Mouse (Mus musculus): ENCODE results near the gene Cfap99. TPM values are rescaled to one million over a fixed set of nuclear protein-coding genes. Genes with fewer than 3 reads are reported as not detected.
A peak's percentile ranks its signal among the peaks of the same experiment; 100 is the strongest.

Cfap99 gene
- polyA plus RNA-seq, 1 experiment from 2014 or later, result 0.09 TPM

DNA sequence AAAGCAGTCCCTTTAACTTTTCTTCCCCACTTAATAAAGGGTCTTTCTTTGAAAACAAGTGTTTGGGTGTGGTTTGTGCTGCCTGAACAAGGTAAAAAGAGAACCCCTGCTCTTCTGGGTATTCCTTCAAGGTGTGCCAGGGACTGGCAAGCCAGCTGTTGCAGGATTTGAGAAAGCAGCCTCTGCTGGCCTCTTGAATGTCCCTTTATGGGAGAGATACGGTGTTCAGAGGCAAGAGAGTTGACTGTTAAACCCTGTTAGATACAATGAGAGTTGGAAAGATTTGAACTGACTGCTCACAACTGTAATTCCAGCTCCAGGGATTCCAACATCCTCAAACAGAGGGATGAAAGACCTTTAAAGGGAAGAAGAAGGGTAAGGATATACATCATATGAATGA lies 45.7 kb downstream of the Cfap99 start:
- Histone ChIP-seq H3K4me2 (ENCODE audit: low read length) (no peak overlapping the region), H3K9me3 (ENCODE audit: control insufficient read depth, low read length) (no peaks in the 10 kb centered on the region), H3K9ac (ENCODE audit: low read length) (no peak overlapping the region), H3K4me1 (ENCODE audit: control insufficient read depth in 2 of 2, insufficient read depth in 2 of 2, low read length in 2 of 2) (peaks cover 0 to 18% of the 10 kb centered on the region in 2 experiments; a peak in 3 of 4 replicates), H3K36me3 (ENCODE audit: control insufficient read depth, insufficient read depth, low read length) (peaks cover 5% of the 10 kb centered on the region), H3K4me3 (ENCODE audit: control insufficient read depth in 1 of 2, insufficient read depth in 1 of 2, low read depth in 1 of 2, low read length in 2 of 2) (no peak overlapping the region), H3K27me3 (ENCODE audit: control insufficient read depth, insufficient read depth, low read length) (no peaks in the 10 kb centered on the region), H3K27ac (replicated peaks in 1 of 2; ENCODE audit: control insufficient read depth in 1 of 2, insufficient read depth in 1 of 2, low read depth in 2 of 2, low read length in 2 of 2) (no peak overlapping the region)
- no peak for ATAC-seq (ENCODE audit: insufficient number of reproducible peaks, insufficient read depth, low FRiP score, low read depth)
- 76% methylated on average over 1 of the region's 1 CpGs for WGBS

GRCm38 (mm10) chr5:34335539-34336096 lies 47.2 kb downstream of the Cfap99 start:
- Histone ChIP-seq H3K9ac (ENCODE audit: low read length) (peak overlapping the region; percentile 93), H3K36me3 (ENCODE audit: control insufficient read depth, insufficient read depth, low read length) (peaks cover 5% of the 10 kb centered on the region), H3K4me2 (ENCODE audit: low read length) (peak overlapping the region; percentile 89), H3K4me1 (ENCODE audit: control insufficient read depth in 2 of 2, insufficient read depth in 2 of 2, low read length in 2 of 2) (peaks cover 0 to 22% of the 10 kb centered on the region in 2 experiments; a peak in 3 of 4 replicates), H3K9me3 (ENCODE audit: control insufficient read depth, low read length) (no peaks in the 10 kb centered on the region), H3K27me3 (ENCODE audit: control insufficient read depth, insufficient read depth, low read length) (no peaks in the 10 kb centered on the region), H3K27ac (replicated peaks in 1 of 2; ENCODE audit: control insufficient read depth in 1 of 2, insufficient read depth in 1 of 2, low read depth in 2 of 2, low read length in 2 of 2) (peak overlapping the region; percentile 87 to 96), H3K4me3 (ENCODE audit: control insufficient read depth in 1 of 2, insufficient read depth in 1 of 2, low read depth in 1 of 2, low read length in 2 of 2) (peak overlapping the region; percentile 66 to 94)
- ATAC-seq (ENCODE audit: insufficient number of reproducible peaks, insufficient read depth, low FRiP score, low read depth), result peak; percentile 54
- WGBS, result 2% methylated on average over 21 of the region's 21 CpGs

DNA sequence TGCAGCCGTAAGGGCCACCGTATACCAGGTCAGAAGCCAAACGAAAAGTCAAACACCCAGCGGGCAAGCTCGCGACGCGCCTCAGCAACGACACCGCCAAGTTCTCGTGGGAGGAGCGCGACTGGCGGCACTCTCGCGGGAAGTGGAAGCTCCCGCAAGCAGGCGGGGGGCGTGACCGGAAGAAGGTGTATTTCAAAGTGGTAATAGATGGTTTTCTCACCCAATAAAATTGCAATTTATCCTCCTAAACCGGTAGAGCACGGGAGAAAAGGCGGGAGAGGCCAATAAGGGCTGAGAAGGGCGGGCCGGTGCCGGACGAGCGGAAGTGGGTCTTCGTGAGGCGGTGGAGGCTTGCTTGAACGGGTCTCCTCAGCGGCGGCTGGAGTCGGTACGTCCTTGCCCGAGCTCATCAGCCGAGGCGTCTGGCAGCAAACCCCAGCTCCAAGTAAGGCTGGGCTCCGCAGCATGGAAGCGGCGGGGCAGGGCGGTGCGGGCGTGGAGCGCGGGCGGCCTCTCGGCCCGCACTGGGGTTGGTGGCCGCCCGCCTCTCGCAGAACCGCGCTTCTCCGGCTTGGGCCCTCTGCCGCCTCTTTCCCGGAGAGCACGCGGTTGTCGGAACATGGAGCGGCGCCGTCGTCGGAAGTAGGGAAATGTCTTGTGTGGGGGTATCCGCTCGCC lies 47.8 kb downstream of the Cfap99 start, which contains the start of gene Rnf4:
Rnf4 (plus strand) TSS at position 193 of the 678 bp plus-strand sequence.
- H3K9ac ChIP-seq (ENCODE audit: low read length), result peak within 1 kb of the TSS; percentile 93
- peak; percentile 94 for ATAC-seq (ENCODE audit: insufficient number of reproducible peaks, insufficient read depth, low FRiP score, low read depth)
- H3K4me3 ChIP-seq (ENCODE audit: control insufficient read depth in 1 of 2, insufficient read depth in 1 of 2, low read depth in 1 of 2, low read length in 2 of 2), result peak within 1 kb of the TSS; percentile 94 to 96
- peaks cover 0 to 22% of the 10 kb centered on the region in 2 experiments; a peak in 3 of 4 replicates for H3K4me1 ChIP-seq (ENCODE audit: control insufficient read depth in 2 of 2, insufficient read depth in 2 of 2, low read length in 2 of 2)
- H3K27ac ChIP-seq (replicated peaks in 1 of 2; ENCODE audit: control insufficient read depth in 1 of 2, insufficient read depth in 1 of 2, low read depth in 2 of 2, low read length in 2 of 2), result peak within 1 kb of the TSS; percentile 87 to 96
- WGBS, result under 1% methylated on average over 62 of the region's 67 CpGs
- no peaks in the 10 kb centered on the region for H3K27me3 ChIP-seq (ENCODE audit: control insufficient read depth, insufficient read depth, low read length)
- H3K36me3 ChIP-seq (ENCODE audit: control insufficient read depth, insufficient read depth, low read length), result peaks cover 5% of the 10 kb centered on the region
- peak within 1 kb of the TSS; percentile 89 for H3K4me2 ChIP-seq (ENCODE audit: low read length)
- no peaks in the 10 kb centered on the region for H3K9me3 ChIP-seq (ENCODE audit: control insufficient read depth, low read length)

- no peaks in the 10 kb centered on the region for H3K9me3 ChIP-seq (ENCODE audit: control insufficient read depth, low read length)
- H3K4me1 ChIP-seq (ENCODE audit: control insufficient read depth in 2 of 2, insufficient read depth in 2 of 2, low read length in 2 of 2), result peaks cover 0 to 22% of the 10 kb centered on the region in 2 experiments; a peak in 3 of 4 replicates
- peak overlapping the region; percentile 84 for H3K4me2 ChIP-seq (ENCODE audit: low read length)
- ATAC-seq (ENCODE audit: insufficient number of reproducible peaks, insufficient read depth, low FRiP score, low read depth), result no peak
- peak overlapping the region; percentile 81 to 96 for H3K27ac ChIP-seq (replicated peaks in 1 of 2; ENCODE audit: control insufficient read depth in 1 of 2, insufficient read depth in 1 of 2, low read depth in 2 of 2, low read length in 2 of 2)
- under 1% methylated on average over 42 of the region's 42 CpGs for WGBS
- peak overlapping the region; percentile 93 for H3K9ac ChIP-seq (ENCODE audit: low read length)
- H3K36me3 ChIP-seq (ENCODE audit: control insufficient read depth, insufficient read depth, low read length), result peaks cover 5% of the 10 kb centered on the region
- H3K27me3 ChIP-seq (ENCODE audit: control insufficient read depth, insufficient read depth, low read length), result no peaks in the 10 kb centered on the region
- H3K4me3 ChIP-seq (ENCODE audit: control insufficient read depth in 1 of 2, insufficient read depth in 1 of 2, low read depth in 1 of 2, low read length in 2 of 2), result peak overlapping the region; percentile 94 to 96
Observed at GRCm38 (mm10) chr5:34336775-34337450, 48.5 kb downstream of the Cfap99 start.

DNA sequence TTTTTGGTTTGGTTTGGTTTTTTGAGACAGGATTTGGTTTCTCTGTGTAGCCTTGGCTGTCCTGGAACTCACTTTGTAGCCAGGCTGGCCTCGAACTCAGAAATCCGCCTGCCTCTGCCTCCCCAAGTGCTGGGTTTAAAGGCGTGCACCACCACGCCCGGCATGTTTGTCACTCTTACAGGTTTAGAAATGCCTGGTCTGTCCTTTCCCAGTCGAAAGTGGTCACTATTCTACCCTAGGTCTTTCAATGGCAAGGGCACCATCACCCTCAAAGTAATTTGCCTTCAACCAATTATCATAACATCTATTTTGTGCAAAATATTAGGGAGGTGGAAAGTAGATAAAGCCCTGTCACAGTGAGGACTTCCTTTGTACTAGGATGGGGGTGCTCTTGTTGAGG lies 51.8 kb downstream of the Cfap99 start:
- H3K9ac ChIP-seq (ENCODE audit: low read length), result no peak overlapping the region
- no peak for ATAC-seq (ENCODE audit: insufficient number of reproducible peaks, insufficient read depth, low FRiP score, low read depth)

DNA sequence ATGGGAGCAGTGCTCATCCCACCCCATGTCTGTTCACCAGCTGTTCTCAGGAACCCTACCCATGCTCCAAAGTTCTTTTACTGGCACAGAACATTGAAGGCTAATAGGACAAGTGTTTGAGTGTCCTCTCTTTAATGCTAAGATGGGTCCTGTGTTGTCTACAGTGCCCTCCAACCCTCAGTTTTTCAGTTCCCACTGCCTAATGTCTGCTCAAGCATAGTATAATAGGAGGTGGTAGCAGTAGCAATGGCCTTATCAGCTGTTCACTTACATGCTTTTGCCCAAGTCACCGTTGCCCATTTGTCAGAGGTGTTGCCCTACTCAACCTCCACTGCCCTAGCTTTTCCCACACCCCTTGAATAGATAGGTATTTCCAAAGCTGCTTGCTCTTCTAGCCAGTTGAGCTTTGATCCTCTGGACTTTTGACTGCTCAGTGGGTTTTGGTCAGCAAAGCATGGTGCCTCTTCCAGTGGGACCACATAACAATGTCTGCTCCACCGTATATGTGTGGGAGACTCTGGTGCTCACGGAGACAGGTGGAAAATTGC lies 63.8 kb downstream of the Cfap99 start:
- H3K36me3 ChIP-seq (ENCODE audit: control insufficient read depth, insufficient read depth, low read length), result peaks cover 98% of the 10 kb centered on the region
- no peak overlapping the region for H3K4me2 ChIP-seq (ENCODE audit: low read length)
- H3K4me1 ChIP-seq (ENCODE audit: control insufficient read depth in 2 of 2, insufficient read depth in 2 of 2, low read length in 2 of 2), result no peaks in the 10 kb centered on the region
- no peaks in the 10 kb centered on the region for H3K9me3 ChIP-seq (ENCODE audit: control insufficient read depth, low read length)
- ATAC-seq (ENCODE audit: insufficient number of reproducible peaks, insufficient read depth, low FRiP score, low read depth), result no peak
- 94% methylated on average over 3 of the region's 3 CpGs for WGBS
- H3K27ac ChIP-seq (replicated peaks in 1 of 2; ENCODE audit: control insufficient read depth in 1 of 2, insufficient read depth in 1 of 2, low read depth in 2 of 2, low read length in 2 of 2), result no peak overlapping the region
- no peak overlapping the region for H3K9ac ChIP-seq (ENCODE audit: low read length)
- H3K4me3 ChIP-seq (ENCODE audit: control insufficient read depth in 1 of 2, insufficient read depth in 1 of 2, low read depth in 1 of 2, low read length in 2 of 2), result no peak overlapping the region
- H3K27me3 ChIP-seq (ENCODE audit: control insufficient read depth, insufficient read depth, low read length), result no peaks in the 10 kb centered on the region

More for the DNA sequence above, 51.8 kb downstream of the Cfap99 start:
- Histone ChIP-seq H3K4me1 (ENCODE audit: control insufficient read depth in 2 of 2, insufficient read depth in 2 of 2, low read length in 2 of 2) (peaks cover 0 to 20% of the 10 kb centered on the region in 2 experiments; a peak in 3 of 4 replicates), H3K27ac (replicated peaks in 1 of 2; ENCODE audit: control insufficient read depth in 1 of 2, insufficient read depth in 1 of 2, low read depth in 2 of 2, low read length in 2 of 2) (no peak overlapping the region), H3K27me3 (ENCODE audit: control insufficient read depth, insufficient read depth, low read length) (no peaks in the 10 kb centered on the region), H3K9me3 (ENCODE audit: control insufficient read depth, low read length) (no peaks in the 10 kb centered on the region), H3K4me2 (ENCODE audit: low read length) (no peak overlapping the region), H3K36me3 (ENCODE audit: control insufficient read depth, insufficient read depth, low read length) (peaks cover 35% of the 10 kb centered on the region), H3K4me3 (ENCODE audit: control insufficient read depth in 1 of 2, insufficient read depth in 1 of 2, low read depth in 1 of 2, low read length in 2 of 2) (no peak overlapping the region)
- WGBS, result 97% methylated on average over 6 of the region's 6 CpGs

DNA sequence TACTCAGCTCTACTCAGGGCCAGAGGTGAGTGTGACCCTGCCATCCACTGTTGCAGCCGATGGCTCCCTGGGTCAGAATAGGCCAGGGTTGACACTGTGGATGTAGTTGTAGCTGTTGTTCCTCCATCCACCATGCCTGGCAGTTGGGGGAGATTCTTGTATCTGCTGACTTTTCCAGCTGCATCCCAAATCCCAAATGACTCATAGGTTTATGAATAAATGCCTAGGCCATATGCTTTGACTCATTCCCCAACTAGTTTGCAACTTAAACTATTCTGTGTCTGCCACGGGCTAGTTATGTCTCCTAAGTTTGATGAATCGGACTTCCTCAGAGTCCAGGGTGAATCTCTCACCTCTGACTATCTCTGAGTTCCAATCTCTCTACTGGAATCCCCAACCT lies 71.9 kb downstream of the Cfap99 start:
- no peak overlapping the region for H3K4me3 ChIP-seq (ENCODE audit: control insufficient read depth in 1 of 2, insufficient read depth in 1 of 2, low read depth in 1 of 2, low read length in 2 of 2)
- 88% methylated on average over 3 of the region's 3 CpGs for WGBS
- H3K27ac ChIP-seq (replicated peaks in 1 of 2; ENCODE audit: control insufficient read depth in 1 of 2, insufficient read depth in 1 of 2, low read depth in 2 of 2, low read length in 2 of 2), result no peak overlapping the region
- no peak overlapping the region for H3K4me2 ChIP-seq (ENCODE audit: low read length)
- H3K4me1 ChIP-seq (ENCODE audit: control insufficient read depth in 2 of 2, insufficient read depth in 2 of 2, low read length in 2 of 2), result peaks cover 0 to 4% of the 10 kb centered on the region in 2 experiments; a peak in 1 of 4 replicates
- H3K9me3 ChIP-seq (ENCODE audit: control insufficient read depth, low read length), result no peaks in the 10 kb centered on the region
- ATAC-seq (ENCODE audit: insufficient number of reproducible peaks, insufficient read depth, low FRiP score, low read depth), result no peak
- no peak overlapping the region for H3K9ac ChIP-seq (ENCODE audit: low read length)
- H3K27me3 ChIP-seq (ENCODE audit: control insufficient read depth, insufficient read depth, low read length), result no peaks in the 10 kb centered on the region
- peaks cover 62% of the 10 kb centered on the region for H3K36me3 ChIP-seq (ENCODE audit: control insufficient read depth, insufficient read depth, low read length)

All from heart, embryonic 14.5 days (tissue).